ENCODE assay signal across 9 mouse cellular contexts in genomic region chr17:12959377-12959776, GRCm38 (mm10). TPM values are rescaled to one million over a fixed set of nuclear protein-coding genes. Genes with fewer than 3 reads are reported as not detected.
A peak's percentile ranks its signal among the peaks of the same experiment; 100 is the strongest.
DNase-seq lines count a peak whose midpoint lies in the region; ATAC-seq and TF ChIP-seq lines count a peak whose summit lies in the region.
"Not testable (repeated sequence)": the region's sequence is repeated elsewhere in the genome, so short reads cannot be mapped to it uniquely, and the experiment has no call there.
"Had no signal": no experiment of that assay in that cellular context is flagged by ENCODE, and none has a peak within 500 bp of the region (broad histone marks: within the 10 kb centered on the region; RNA-seq: fewer than 3 reads in every experiment).

No protein-coding gene starts in this region.

- 44% methylated on average over 2 of the region's 2 CpGs for WGBS in forebrain, embryonic 10.5 days
- 17% methylated on average over 1 of the region's 2 CpGs for WGBS in hindbrain, embryonic 16.5 days
- WGBS in limb, embryonic 13.5 days = 10% methylated on average over 2 of the region's 2 CpGs
- WGBS in macrophage (ENCODE audit: missing documents) = no CpG with 5 or more reads among the region's 2 CpGs
- 0% methylated on average over 1 of the region's 2 CpGs for WGBS in midbrain, postnatal 0 days

- peaks cover 21% of the 10 kb centered on the region for H3K4me1 ChIP-seq in forebrain, embryonic 10.5 days
- peaks cover 10% of the 10 kb centered on the region for H3K4me1 ChIP-seq in hindbrain, embryonic 16.5 days (ENCODE audit: control insufficient read depth, insufficient read depth, low read depth, low read length)
- not testable (repeated sequence) for H3K4me1 ChIP-seq in limb, embryonic 13.5 days; midbrain, postnatal 0 days (ENCODE audit: insufficient read depth, low read length)

- H3K27me3 ChIP-seq in forebrain, embryonic 10.5 days (ENCODE audit: poor library complexity, severe bottlenecking); hindbrain, embryonic 16.5 days (replicated peaks; ENCODE audit: control insufficient read depth, insufficient read depth, low read length); limb, embryonic 13.5 days; midbrain, postnatal 0 days (ENCODE audit: insufficient read depth, low read length): not testable (repeated sequence)

- not testable (repeated sequence) for H3K79me2 ChIP-seq in macrophage (ENCODE audit: inconsistent target)

- H3K36me3 ChIP-seq in forebrain, embryonic 10.5 days (replicated peaks) = peaks cover 35% of the 10 kb centered on the region
- not testable (repeated sequence) for H3K36me3 ChIP-seq in hindbrain, embryonic 16.5 days (ENCODE audit: control insufficient read depth, insufficient read depth, low read length); macrophage (ENCODE audit: inconsistent target); midbrain, postnatal 0 days (ENCODE audit: insufficient read depth, low read length)
- peaks cover 23% of the 10 kb centered on the region for H3K36me3 ChIP-seq in limb, embryonic 13.5 days

- H3K4me3 ChIP-seq in forebrain, embryonic 10.5 days = peak overlapping the region; percentile 43
- H3K4me3 ChIP-seq in hindbrain, embryonic 16.5 days (ENCODE audit: low read length) = peak overlapping the region; percentile 18
- peak overlapping the region; percentile 25 for H3K4me3 ChIP-seq in limb, embryonic 13.5 days
- peak overlapping the region; percentile 5; the same call in 1 of the 2 replicates for H3K4me3 ChIP-seq in macrophage (ENCODE audit: inconsistent target)
- H3K4me3 ChIP-seq in midbrain, postnatal 0 days (ENCODE audit: low read depth, low read length) = peak overlapping the region; percentile 20; the same call in 1 of the 2 replicates

- peak overlapping the region; percentile 55 for H3K4me2 ChIP-seq in hindbrain, embryonic 16.5 days (ENCODE audit: low read length)
- peak overlapping the region; percentile 54 for H3K4me2 ChIP-seq in limb, embryonic 13.5 days (replicated peaks)
- peak overlapping the region; percentile 43 for H3K4me2 ChIP-seq in midbrain, postnatal 0 days (ENCODE audit: low read depth, low read length, poor library complexity, severe bottlenecking)

- peak; percentile 44 for DNase-seq in cerebellum, adult 9-10 months
- DNase-seq in forebrain, embryonic 10.5 days (ENCODE audit: extremely low spot score, low spot score); midbrain, postnatal 0 days (ENCODE audit: low spot score): not testable (repeated sequence)
- peak; percentile 83 for DNase-seq in heart, adult 11 months

- not testable (repeated sequence) for H3K9me3 ChIP-seq in forebrain, embryonic 10.5 days; hindbrain, embryonic 16.5 days (ENCODE audit: control insufficient read depth, low read length); limb, embryonic 13.5 days; midbrain, postnatal 0 days (ENCODE audit: low read length)

- peak overlapping the region; percentile 70; the same call in 1 of the 2 replicates for H3K27ac ChIP-seq in forebrain, embryonic 10.5 days
- H3K27ac ChIP-seq in hindbrain, embryonic 16.5 days (ENCODE audit: low read depth, low read length); limb, embryonic 13.5 days; macrophage; midbrain, postnatal 0 days (ENCODE audit: low read depth, low read length): not testable (repeated sequence)

- H3K9ac ChIP-seq in hindbrain, embryonic 16.5 days (ENCODE audit: low read depth, low read length); limb, embryonic 13.5 days; midbrain, postnatal 0 days (replicated peaks; ENCODE audit: low read length, poor library complexity, severe bottlenecking): not testable (repeated sequence)

- not testable (repeated sequence) for ATAC-seq in hindbrain, embryonic 16.5 days; limb, embryonic 13.5 days (ENCODE audit: low FRiP score, low read depth); midbrain, postnatal 0 days (ENCODE audit: low FRiP score)

- TF ChIP-seq CTCF in midbrain, postnatal 0 days (IDR thresholded peaks at IDR 0.05) = not testable (repeated sequence)

RNA-seq across cellular contexts. Expression of gene Acat2, which starts 1.2 kb away (rescaled TPM):
- 396 and 405 TPM in 2 replicates for polyA plus RNA-seq in forebrain, embryonic 10.5 days (2016; fragmentation: Nextera tagmentation; extraction: Ambion mirVana)
- polyA plus RNA-seq in hindbrain, embryonic 16.5 days (2015; fragmentation: Nextera tagmentation; extraction: Ambion mirVana) = 333 and 335 TPM in 2 replicates
- polyA plus RNA-seq in limb, embryonic 13.5 days (2015; fragmentation: Nextera tagmentation; extraction: Ambion mirVana) = 207 and 209 TPM in 2 replicates
- 10 to 100 TPM in 2 of 26 experiments, 1 to 10 TPM in 24; 2.7 to 12.9 (median 5.5) TPM for total RNA-seq in macrophage (2018; cell fraction: chromatin; rRNA removed)
- 10 to 100 TPM in 20 of 26 experiments, 1 to 10 TPM in 6; 7.1 to 18.9 (median 13.1) TPM for total RNA-seq in macrophage (2018; cell fraction: cytosol; rRNA removed)
- 10 to 100 TPM in 5 of 26 experiments, 1 to 10 TPM in 21; 4.3 to 24.3 (median 7.2) TPM for total RNA-seq in macrophage (2018; cell fraction: nucleus; rRNA removed)
- 7.0 to 21.1 TPM (median 15.6 TPM) in 3 replicates for polyA plus RNA-seq in macrophage (2018)
- 181 and 194 TPM in 2 replicates for total RNA-seq in midbrain, postnatal 0 days (2014; rRNA removed)
- 247 and 254 TPM in 2 replicates for polyA plus RNA-seq in midbrain, postnatal 0 days (2015; fragmentation: Nextera tagmentation; extraction: Ambion mirVana)

RNA-seq across cellular contexts. Expression of gene Acat3, which starts 19.0 kb away (rescaled TPM):
- 1.5 and 2.0 TPM in 2 replicates for polyA plus RNA-seq in forebrain, embryonic 10.5 days (2016; fragmentation: Nextera tagmentation; extraction: Ambion mirVana)
- 0.95 and 0.96 TPM in 2 replicates for polyA plus RNA-seq in hindbrain, embryonic 16.5 days (2015; fragmentation: Nextera tagmentation; extraction: Ambion mirVana)
- polyA plus RNA-seq in limb, embryonic 13.5 days (2015; fragmentation: Nextera tagmentation; extraction: Ambion mirVana) = 0.70 and 1.0 TPM in 2 replicates
- 1 to 10 TPM in 5 of 26 experiments, under 1 TPM in 2, not detected in 19; 0.71 to 6.1 (median 2.7) TPM for total RNA-seq in macrophage (2018; cell fraction: chromatin; rRNA removed)
- total RNA-seq in macrophage (2018; cell fraction: cytosol; rRNA removed) = under 1 TPM in 13 of 26 experiments, not detected in 13; 0.07 to 0.43 (median 0.13) TPM
- total RNA-seq in macrophage (2018; cell fraction: nucleus; rRNA removed) = 1 to 10 TPM in 3 of 26 experiments, under 1 TPM in 3, not detected in 20; 0.40 to 7.9 (median 1.0) TPM
- polyA plus RNA-seq in macrophage (2018) = 0.39 TPM in 1 of 3 replicates, not detected in the others
- total RNA-seq in midbrain, postnatal 0 days (2014; rRNA removed) = 0.52 and 0.82 TPM in 2 replicates
- polyA plus RNA-seq in midbrain, postnatal 0 days (2015; fragmentation: Nextera tagmentation; extraction: Ambion mirVana) = 1.5 and 2.0 TPM in 2 replicates
- total RNA-seq: heart, postnatal 25 days had no signal
- polyA plus RNA-seq: spleen, adult 2 months had no signal

RNA-seq across cellular contexts. Expression of gene Wtap, which starts 34.6 kb away (rescaled TPM):
- 140 and 149 TPM in 2 replicates for polyA plus RNA-seq in forebrain, embryonic 10.5 days (2016; fragmentation: Nextera tagmentation; extraction: Ambion mirVana)
- polyA plus RNA-seq in hindbrain, embryonic 16.5 days (2015; fragmentation: Nextera tagmentation; extraction: Ambion mirVana) = 98.3 and 116 TPM in 2 replicates
- polyA plus RNA-seq in limb, embryonic 13.5 days (2015; fragmentation: Nextera tagmentation; extraction: Ambion mirVana) = 173 and 180 TPM in 2 replicates
- 100 to 1,000 TPM; 187 to 359 (median 280) TPM for total RNA-seq in macrophage (2018; cell fraction: chromatin; rRNA removed)
- 100 to 1,000 TPM in 17 of 26 experiments, 10 to 100 TPM in 9; 91.4 to 125 (median 106) TPM for total RNA-seq in macrophage (2018; cell fraction: cytosol; rRNA removed)
- total RNA-seq in macrophage (2018; cell fraction: nucleus; rRNA removed) = 100 to 1,000 TPM; 143 to 274 (median 204) TPM
- polyA plus RNA-seq in macrophage (2018) = 87.5 to 118 TPM (median 87.8 TPM) in 3 replicates
- 82.7 and 88.8 TPM in 2 replicates for total RNA-seq in midbrain, postnatal 0 days (2014; rRNA removed)
- 134 and 147 TPM in 2 replicates for polyA plus RNA-seq in midbrain, postnatal 0 days (2015; fragmentation: Nextera tagmentation; extraction: Ambion mirVana)

RNA-seq across cellular contexts. Expression of gene Mrpl18, which starts 43.2 kb away (rescaled TPM):
- 199 and 207 TPM in 2 replicates for polyA plus RNA-seq in forebrain, embryonic 10.5 days (2016; fragmentation: Nextera tagmentation; extraction: Ambion mirVana)
- polyA plus RNA-seq in hindbrain, embryonic 16.5 days (2015; fragmentation: Nextera tagmentation; extraction: Ambion mirVana) = 118 and 123 TPM in 2 replicates
- 155 and 161 TPM in 2 replicates for polyA plus RNA-seq in limb, embryonic 13.5 days (2015; fragmentation: Nextera tagmentation; extraction: Ambion mirVana)
- 10 to 100 TPM in 19 of 26 experiments, 1 to 10 TPM in 7; 2.6 to 32.9 (median 16.1) TPM for total RNA-seq in macrophage (2018; cell fraction: chromatin; rRNA removed)
- 10 to 100 TPM; 35.6 to 81.9 (median 57.2) TPM for total RNA-seq in macrophage (2018; cell fraction: cytosol; rRNA removed)
- total RNA-seq in macrophage (2018; cell fraction: nucleus; rRNA removed) = 10 to 100 TPM in 21 of 26 experiments, 1 to 10 TPM in 5; 6.8 to 60.6 (median 17.8) TPM
- 51.1 to 81.8 TPM (median 56.2 TPM) in 3 replicates for polyA plus RNA-seq in macrophage (2018)
- total RNA-seq in midbrain, postnatal 0 days (2014; rRNA removed) = 34.0 TPM in 2 replicates
- 111 and 118 TPM in 2 replicates for polyA plus RNA-seq in midbrain, postnatal 0 days (2015; fragmentation: Nextera tagmentation; extraction: Ambion mirVana)

RNA-seq across cellular contexts. Expression of gene Tcp1, which starts 43.9 kb away (rescaled TPM):
- polyA plus RNA-seq in forebrain, embryonic 10.5 days (2016; fragmentation: Nextera tagmentation; extraction: Ambion mirVana) = 533 and 536 TPM in 2 replicates
- polyA plus RNA-seq in hindbrain, embryonic 16.5 days (2015; fragmentation: Nextera tagmentation; extraction: Ambion mirVana) = 341 and 344 TPM in 2 replicates
- 450 and 465 TPM in 2 replicates for polyA plus RNA-seq in limb, embryonic 13.5 days (2015; fragmentation: Nextera tagmentation; extraction: Ambion mirVana)
- 100 to 1,000 TPM in 4 of 26 experiments, 10 to 100 TPM in 22; 61.2 to 130 (median 86.4) TPM for total RNA-seq in macrophage (2018; cell fraction: chromatin; rRNA removed)
- 100 to 1,000 TPM in 25 of 26 experiments, 10 to 100 TPM in 1; 98.4 to 146 (median 119) TPM for total RNA-seq in macrophage (2018; cell fraction: cytosol; rRNA removed)
- 100 to 1,000 TPM in 14 of 26 experiments, 10 to 100 TPM in 12; 72.9 to 163 (median 102) TPM for total RNA-seq in macrophage (2018; cell fraction: nucleus; rRNA removed)
- 108 to 202 TPM (median 164 TPM) in 3 replicates for polyA plus RNA-seq in macrophage (2018)
- 330 and 377 TPM in 2 replicates for total RNA-seq in midbrain, postnatal 0 days (2014; rRNA removed)
- 330 and 375 TPM in 2 replicates for polyA plus RNA-seq in midbrain, postnatal 0 days (2015; fragmentation: Nextera tagmentation; extraction: Ambion mirVana)
